Mouse (Mus musculus) cerebellum, postnatal 14 days (tissue): ENCODE results near the gene Aspm.
"Not testable (repeated sequence)": the region's sequence is repeated elsewhere in the genome, so short reads cannot be mapped to it uniquely, and the experiment has no call there.

Source experiments
- DNase-seq, 2 experiments: peaks; one replicate each; pipeline ENCODE4 v3.0.0; 2021; ENCODE audit warnings: mixed read lengths in 2 of 2

The Aspm gene

DNA sequence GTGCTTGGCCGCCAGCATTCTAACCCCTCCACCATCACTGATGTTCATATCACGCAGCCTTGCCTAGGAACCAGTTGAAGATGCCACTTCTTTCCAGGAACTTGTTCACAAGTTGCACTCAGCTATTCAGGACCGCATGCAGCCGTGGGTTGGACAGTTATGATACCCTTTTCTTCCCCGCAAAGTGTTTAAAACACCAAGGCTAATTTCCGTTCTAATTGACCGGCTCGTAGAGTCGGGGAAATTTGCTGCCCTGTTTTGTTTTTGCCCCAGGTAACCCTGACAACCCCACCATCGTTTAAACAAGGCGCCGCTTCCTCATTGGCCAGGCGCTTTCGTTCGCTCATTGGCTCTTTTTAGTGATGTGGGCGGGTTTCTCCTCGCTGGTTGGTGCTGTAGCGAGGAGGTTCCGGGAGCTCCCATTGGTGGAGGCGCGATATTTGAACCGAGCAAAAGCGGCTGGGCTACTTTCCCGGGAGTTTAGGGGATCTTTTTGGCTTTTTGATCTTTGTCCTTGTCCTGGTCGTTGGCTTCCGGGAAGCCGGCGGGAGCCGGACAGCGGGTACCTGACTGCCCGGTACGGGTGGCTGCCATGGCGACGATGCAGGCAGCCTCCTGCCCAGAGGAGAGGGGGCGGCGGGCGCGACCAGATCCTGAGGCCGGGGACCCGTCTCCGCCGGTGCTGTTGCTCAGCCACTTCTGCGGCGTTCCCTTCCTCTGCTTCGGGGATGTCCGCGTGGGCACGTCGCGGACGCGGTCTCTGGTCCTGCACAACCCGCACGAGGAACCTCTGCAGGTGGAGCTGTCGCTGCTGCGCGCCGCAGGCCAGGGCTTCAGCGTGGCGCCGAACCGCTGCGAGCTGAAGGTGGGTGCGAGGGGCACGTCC is at the start of gene Aspm:
TSS of gene Aspm (plus strand) at position 433 of the 886 bp plus-strand sequence.
- peak; percentile 90 to 92 for DNase-seq

- no peak for DNase-seq
Measured at GRCm38 (mm10) chr1:139405766-139406165, 48.8 kb upstream of the Aspm start.

DNA sequence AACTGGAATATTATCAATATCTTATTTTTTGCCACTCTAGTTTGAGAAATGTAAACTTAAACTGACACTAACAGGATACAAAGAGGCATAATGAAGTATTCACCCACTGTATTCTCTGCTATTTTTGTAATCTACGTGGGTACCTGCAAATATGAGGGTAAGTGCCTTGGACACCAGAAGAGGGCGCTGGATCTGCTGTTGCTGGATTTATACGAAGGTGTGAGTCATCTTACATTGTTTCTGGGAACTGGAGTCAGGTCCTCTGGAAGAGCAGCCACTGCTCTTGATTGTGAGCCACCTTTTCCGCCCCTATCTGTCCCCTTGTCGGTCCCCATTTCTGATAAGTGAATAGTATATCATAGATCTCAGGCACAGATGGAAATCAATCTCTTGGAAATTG is 46.9 kb upstream of the Aspm start:
- DNase-seq = no peak

- DNase-seq = not testable (repeated sequence)
Measured at GRCm38 (mm10) chr1:139412365-139412764, 42.2 kb upstream of the Aspm start.

DNA sequence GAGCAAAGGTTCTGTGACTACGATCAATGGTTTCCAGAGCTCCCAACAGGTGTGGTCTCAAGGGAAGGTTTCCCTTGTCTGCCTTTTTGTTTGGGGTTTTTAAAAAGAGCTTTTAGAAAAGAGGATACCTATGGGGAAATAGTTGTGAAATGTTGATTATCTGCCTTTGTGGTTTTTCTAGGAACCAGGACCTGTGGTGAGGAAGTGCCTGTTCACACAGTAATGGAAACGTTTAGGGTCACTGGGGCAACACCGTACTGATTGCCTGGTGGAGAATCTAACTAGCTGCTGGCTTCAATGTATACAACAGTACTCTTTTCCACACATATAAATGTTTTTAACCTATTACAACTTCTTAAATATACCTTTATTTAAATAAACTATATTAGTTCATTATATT is 41.1 kb upstream of the Aspm start:
- DNase-seq = no peak

- DNase-seq = no peak
Measured at GRCm38 (mm10) chr1:139421521-139421874, 33.1 kb upstream of the Aspm start.

DNA sequence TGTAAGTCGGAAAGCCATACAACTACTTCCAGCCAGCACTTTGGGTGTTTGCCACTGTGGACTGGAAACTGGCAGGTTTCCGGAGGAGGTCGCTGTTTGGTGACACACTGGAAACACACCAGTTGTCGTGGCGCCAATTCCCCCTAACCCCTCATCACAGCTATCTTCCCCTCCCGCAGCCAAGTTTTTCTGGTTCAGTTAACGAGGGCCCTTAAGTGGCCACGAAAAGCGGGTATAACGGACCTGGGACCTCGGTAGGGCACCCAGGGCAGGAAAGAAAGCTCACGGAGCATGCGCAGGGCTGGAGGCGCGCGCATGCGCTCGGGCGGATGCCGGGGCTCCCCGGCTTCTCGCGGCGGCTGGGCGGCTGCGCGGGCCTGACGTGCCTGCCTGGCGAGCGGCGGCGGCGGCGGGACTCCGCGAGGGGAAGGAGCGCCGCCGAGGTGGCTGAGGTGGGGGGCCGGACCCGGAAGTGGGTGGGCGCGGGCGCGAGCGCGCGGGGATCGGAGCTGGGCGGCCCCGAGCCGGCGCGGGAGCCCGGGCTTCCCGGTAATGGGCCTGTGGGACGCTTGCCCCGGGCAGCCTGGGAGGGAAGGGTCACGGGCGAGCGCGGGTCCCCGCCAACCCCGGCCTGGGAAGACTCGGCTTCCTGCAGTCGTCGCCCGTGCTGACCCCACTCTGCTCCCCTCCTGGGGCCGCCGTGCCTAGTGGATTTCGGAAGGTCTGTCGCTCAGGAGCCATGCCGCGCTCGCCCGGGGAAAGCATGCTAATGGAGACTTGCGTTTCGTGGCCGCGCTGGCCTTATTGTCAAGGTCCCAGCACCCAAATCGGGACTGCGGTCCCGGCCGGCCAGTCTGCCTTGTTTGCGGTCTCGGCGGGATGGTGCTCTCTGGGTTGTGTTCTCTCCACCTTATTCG is 32.4 kb upstream of the Aspm start, which contains the start of gene Zbtb41:
TSS of gene Zbtb41 (plus strand) at position 414 of the 917 bp plus-strand sequence.
- DNase-seq = peak; percentile 88 to 94

GRCm38 (mm10) chr1:139422941-139423340 is 31.6 kb upstream of the Aspm start:
- DNase-seq = peak; percentile 20 to 33

DNA sequence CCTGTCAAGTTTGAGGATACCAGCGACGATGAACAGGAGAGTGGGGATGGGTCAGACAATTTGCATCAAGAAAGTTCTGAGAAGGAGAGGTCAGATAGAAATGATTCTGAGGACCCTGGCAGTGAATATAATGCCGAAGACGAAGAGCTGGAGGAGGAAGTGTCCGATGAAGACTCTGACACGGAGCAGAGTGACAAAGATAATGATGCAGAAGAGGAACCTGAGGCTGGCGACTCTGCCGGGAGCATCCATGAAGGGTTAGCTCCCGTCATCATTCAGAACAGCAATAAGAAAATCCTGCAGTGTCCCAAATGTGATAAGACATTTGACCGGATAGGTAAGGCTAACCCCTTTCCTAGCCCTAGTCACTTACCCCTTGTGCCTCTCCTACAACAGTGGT is 30.6 kb upstream of the Aspm start:
- DNase-seq = no peak

DNA sequence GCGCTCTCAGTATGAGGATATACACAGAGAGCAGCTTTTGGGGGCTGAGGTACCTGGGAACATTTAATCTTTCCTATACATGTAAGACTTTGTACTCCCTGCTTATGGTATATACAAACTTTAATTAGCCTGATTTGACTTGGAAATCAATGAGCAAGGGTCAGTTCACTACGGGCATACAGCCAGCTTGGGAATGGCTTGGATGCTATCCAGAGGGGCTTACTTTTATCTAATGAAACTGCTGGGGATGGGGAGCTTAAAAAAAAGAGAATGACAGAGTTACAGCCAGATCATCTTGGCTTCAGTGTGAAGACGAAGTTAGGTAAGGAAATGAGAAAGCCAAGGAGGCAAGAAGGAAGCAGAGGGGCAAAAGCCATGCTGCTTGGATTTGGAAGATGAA is 29.6 kb upstream of the Aspm start:
- peak; percentile 7 to 9 for DNase-seq

GRCm38 (mm10) chr1:139438373-139438772 is 16.2 kb upstream of the Aspm start:
- peak; percentile 58 to 63 for DNase-seq

- DNase-seq = not testable (repeated sequence)
Measured at GRCm38 (mm10) chr1:139443103-139443502, 11.5 kb upstream of the Aspm start.

GRCm38 (mm10) chr1:139455226-139455869 is 776 bp downstream of the Aspm start:
- DNase-seq = no peak

DNA sequence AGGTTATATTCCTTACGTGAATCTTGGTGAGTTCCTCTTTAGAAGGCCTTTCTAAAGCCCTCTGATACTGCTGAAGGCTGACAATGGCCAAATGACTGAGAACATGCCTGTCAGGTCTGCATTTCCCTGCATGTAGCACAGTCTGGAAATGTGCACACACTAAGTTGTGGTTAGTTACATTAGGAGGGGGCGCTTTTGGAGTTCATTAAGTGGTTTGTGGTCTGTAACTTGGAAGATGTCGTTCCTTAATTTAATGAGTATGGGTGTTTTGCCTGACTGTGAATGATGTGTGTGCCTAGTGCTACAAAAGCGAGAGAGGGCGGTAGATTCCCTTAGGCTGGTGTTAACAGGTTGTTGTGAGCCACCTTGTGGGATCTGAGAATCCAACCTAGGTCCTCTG is 6.2 kb downstream of the Aspm start:
- no peak for DNase-seq

DNA sequence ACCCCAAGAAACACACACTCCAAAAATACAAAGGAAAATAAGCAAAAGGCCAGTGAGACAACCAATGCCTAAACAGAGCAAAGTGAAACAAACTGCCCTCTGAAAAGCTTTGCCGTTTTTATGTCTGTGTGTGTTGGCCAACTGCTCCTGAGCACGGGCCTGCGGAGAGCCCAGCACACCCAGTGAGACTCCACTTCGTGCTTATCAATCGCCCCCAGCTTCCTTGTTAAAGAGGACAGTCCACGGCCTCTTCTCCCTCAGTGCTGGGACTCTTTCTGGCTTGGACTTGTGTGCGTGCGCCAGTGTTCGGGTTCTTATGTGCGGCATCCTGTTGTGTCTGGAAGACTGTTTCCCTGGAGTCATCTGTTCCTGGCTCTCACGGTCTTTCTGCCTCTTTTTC is 11.4 kb downstream of the Aspm start:
- peak; percentile 7 to 15 for DNase-seq

- DNase-seq = peak; percentile 11 to 37
Measured at GRCm38 (mm10) chr1:139478898-139479297, 24.3 kb downstream of the Aspm start.

- no peak for DNase-seq
Measured at GRCm38 (mm10) chr1:139480246-139480645, 25.7 kb downstream of the Aspm start.

DNA sequence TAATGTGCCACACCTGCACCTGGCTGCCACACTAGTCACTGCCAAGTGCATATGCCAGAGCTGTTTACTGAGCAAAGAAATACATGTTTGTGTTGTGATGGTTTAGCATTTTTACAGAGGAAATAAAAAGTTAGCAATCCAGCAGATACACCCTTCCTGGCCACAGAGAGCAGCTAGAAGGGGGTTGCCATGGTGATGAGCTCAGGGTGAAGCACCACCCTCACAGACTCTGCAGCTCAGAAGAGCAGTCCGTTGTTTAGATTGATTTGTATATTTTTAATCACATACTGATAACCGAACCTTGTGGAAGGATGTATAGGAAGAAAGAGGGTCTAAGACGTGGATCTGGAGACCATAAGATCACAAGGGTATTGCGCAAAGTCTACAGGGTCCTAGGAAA is 26.6 kb downstream of the Aspm start:
- no peak for DNase-seq

DNA sequence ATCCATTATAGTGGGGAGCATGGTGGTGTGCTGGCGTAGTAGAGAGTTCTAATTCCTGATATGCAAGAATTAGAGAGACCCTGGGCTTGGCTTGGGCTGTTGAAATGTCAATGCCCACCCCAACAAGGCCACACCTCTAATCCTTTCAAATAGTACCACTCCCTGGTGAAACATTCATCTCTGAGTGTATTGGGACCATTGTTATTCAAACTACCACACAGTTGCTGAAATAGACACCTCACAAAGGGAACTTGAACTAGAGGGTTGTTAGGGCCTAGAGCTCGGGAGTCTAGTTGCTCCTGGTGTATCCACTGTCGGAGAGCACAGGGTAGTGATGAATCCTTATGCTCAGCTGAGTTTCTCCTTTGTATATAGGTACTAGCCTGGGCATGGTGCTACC is 40.1 kb downstream of the Aspm start:
- DNase-seq = no peak

- DNase-seq = no peak
Measured at GRCm38 (mm10) chr1:139495408-139495807, 40.8 kb downstream of the Aspm start.

GRCm38 (mm10) chr1:139496212-139496611 is 41.6 kb downstream of the Aspm start:
- no peak for DNase-seq

GRCm38 (mm10) chr1:139499751-139500150 is 45.2 kb downstream of the Aspm start:
- DNase-seq = no peak

GRCm38 (mm10) chr1:139501258-139501752 is 46.7 kb downstream of the Aspm start, which contains the start of gene F13b:
TSS of gene F13b (plus strand) at chr1:139501702.
- no peak for DNase-seq
